Mouse (Mus musculus): ENCODE results near the gene Ank3. TPM values are rescaled to one million over a fixed set of nuclear protein-coding genes. Genes with fewer than 3 reads are reported as not detected.

Ank3 gene
- 50.5 TPM for polyA plus RNA-seq (2014; fragmentation: Illumina TruSeq; extraction: RNeasy Lipid Tissue Mini Kit (QIAGEN cat#74804); ENCODE audit: low replicate concordance)

GRCm38 (mm10) chr10:69398763-69399590 is at the start of gene Ank3:
Ank3 (plus strand) TSS chr10:69398773.

GRCm38 (mm10) chr10:69352212-69353085 is 46.1 kb upstream of the Ank3 start, which contains the start of gene Cdk1:
Cdk1 (minus strand) TSS chr10:69352938.

Other genes with a start within 250 kb of the Ank3 start
- 3.2 TPM for gene Rhobtb1, start 247.3 kb upstream of the Ank3 start, polyA plus RNA-seq (2014; fragmentation: Illumina TruSeq; extraction: RNeasy Lipid Tissue Mini Kit (QIAGEN cat#74804); ENCODE audit: low replicate concordance)
- gene A930033H14Rik, start 185.7 kb upstream of the Ank3 start, polyA plus RNA-seq (2014; fragmentation: Illumina TruSeq; extraction: RNeasy Lipid Tissue Mini Kit (QIAGEN cat#74804); ENCODE audit: low replicate concordance): 1.0 TPM
- gene Cdk1, start 45.8 kb upstream of the Ank3 start, polyA plus RNA-seq (2014; fragmentation: Illumina TruSeq; extraction: RNeasy Lipid Tissue Mini Kit (QIAGEN cat#74804); ENCODE audit: low replicate concordance): 47.7 TPM